Mouse (Mus musculus): Measurements from ENCODE around the gene Mfn2.

Mfn2 gene

GRCm38 (mm10) chr4:147904313-147905089 lies at the start of gene Mfn2:
Gene Mfn2, minus strand, starts transcription at chr4:147904704.
- peak; percentile 85 to 88 for DNase-seq (ENCODE audit: low spot score in 2 of 2)

- no peak for DNase-seq (ENCODE audit: low spot score in 2 of 2)
Measured at GRCm38 (mm10) chr4:147953590-147953989, 49.1 kb upstream of the Mfn2 start.

GRCm38 (mm10) chr4:147947511-147947910 lies 43.0 kb upstream of the Mfn2 start:
- no peak for DNase-seq (ENCODE audit: low spot score in 2 of 2)

- no peak for DNase-seq (ENCODE audit: low spot score in 2 of 2)
Measured at GRCm38 (mm10) chr4:147943005-147943404, 38.5 kb upstream of the Mfn2 start.

GRCm38 (mm10) chr4:147941045-147942020 lies 36.8 kb upstream of the Mfn2 start:
- peak; percentile 36 to 39 for DNase-seq (ENCODE audit: low spot score in 2 of 2)

GRCm38 (mm10) chr4:147940576-147941044 lies 36.1 kb upstream of the Mfn2 start, which contains the start of gene 2510039O18Rik:
Gene 2510039O18Rik, plus strand, starts transcription at chr4:147940895.
- DNase-seq (ENCODE audit: low spot score in 2 of 2), result peak; percentile 68 to 78

- DNase-seq (ENCODE audit: low spot score in 2 of 2), result no peak
Measured at GRCm38 (mm10) chr4:147940111-147940510, 35.6 kb upstream of the Mfn2 start.

- DNase-seq (ENCODE audit: low spot score in 2 of 2), result no peak
Measured at GRCm38 (mm10) chr4:147938148-147939096, 33.9 kb upstream of the Mfn2 start.

GRCm38 (mm10) chr4:147937486-147937885 lies 33.0 kb upstream of the Mfn2 start:
- no peak for DNase-seq (ENCODE audit: low spot score in 2 of 2)

GRCm38 (mm10) chr4:147937021-147937420 lies 32.5 kb upstream of the Mfn2 start:
- DNase-seq (ENCODE audit: low spot score in 2 of 2), result no peak

- DNase-seq (ENCODE audit: low spot score in 2 of 2), result peak; percentile 47 to 58
Measured at GRCm38 (mm10) chr4:147936331-147936954, 31.9 kb upstream of the Mfn2 start, which contains the start of gene Plod1. Gene Plod1, minus strand, starts transcription at chr4:147936767.

- no peak for DNase-seq (ENCODE audit: low spot score in 2 of 2)
Measured at GRCm38 (mm10) chr4:147935904-147936303, 31.4 kb upstream of the Mfn2 start.

- DNase-seq (ENCODE audit: low spot score in 2 of 2), result no peak
Measured at GRCm38 (mm10) chr4:147934611-147935010, 30.1 kb upstream of the Mfn2 start.

- no peak for DNase-seq (ENCODE audit: low spot score in 2 of 2)
Measured at GRCm38 (mm10) chr4:147934134-147934533, 29.6 kb upstream of the Mfn2 start.

GRCm38 (mm10) chr4:147930946-147931345 lies 26.4 kb upstream of the Mfn2 start:
- no peak for DNase-seq (ENCODE audit: low spot score in 2 of 2)

- DNase-seq (ENCODE audit: low spot score in 2 of 2), result no peak
Measured at GRCm38 (mm10) chr4:147928540-147928939, 24.0 kb upstream of the Mfn2 start.

- DNase-seq (ENCODE audit: low spot score in 2 of 2), result no peak
Measured at GRCm38 (mm10) chr4:147928136-147928535, 23.6 kb upstream of the Mfn2 start.

- DNase-seq (ENCODE audit: low spot score in 2 of 2), result no peak
Measured at GRCm38 (mm10) chr4:147927705-147928104, 23.2 kb upstream of the Mfn2 start.

- no peak for DNase-seq (ENCODE audit: low spot score in 2 of 2)
Measured at GRCm38 (mm10) chr4:147922341-147922740, 17.8 kb upstream of the Mfn2 start.

GRCm38 (mm10) chr4:147920973-147921372 lies 16.5 kb upstream of the Mfn2 start:
- DNase-seq (ENCODE audit: low spot score in 2 of 2), result no peak
